12 mouse cellular contexts compared by ENCODE assay signal in genomic region chr2:31172536-31172935, GRCm38 (mm10). TPM values are rescaled to one million over a fixed set of nuclear protein-coding genes. Genes with fewer than 3 reads are reported as not detected.
DNase-seq lines count a peak whose midpoint lies in the region; ATAC-seq lines count a peak whose summit lies in the region.
"Had no signal": no experiment of that assay in that cellular context is flagged by ENCODE, and none has a peak within 500 bp of the region (broad histone marks: within the 10 kb centered on the region; RNA-seq: fewer than 3 reads in every experiment).

No protein-coding gene starts in this region.

- peak overlapping the region; percentile 77; the same call in 1 of the 2 replicates for H3K27ac ChIP-seq in heart, embryonic 11.5 days (ENCODE audit: low read depth, low read length)
- peak overlapping the region; percentile 71 for H3K27ac ChIP-seq in liver, embryonic 12.5 days
- H3K27ac ChIP-seq in liver, embryonic 11.5 days (ENCODE audit: low read depth, low read length) = no peak overlapping the region
- peak overlapping the region; percentile 51; the same call in 1 of the 2 replicates for H3K27ac ChIP-seq in liver, embryonic 16.5 days (ENCODE audit: low read length)

- no peak overlapping the region for H3K9ac ChIP-seq in heart, embryonic 11.5 days (ENCODE audit: low read depth, low read length)
- no peak overlapping the region for H3K9ac ChIP-seq in liver, embryonic 12.5 days
- no peak overlapping the region for H3K9ac ChIP-seq in liver, embryonic 11.5 days (ENCODE audit: low read depth, low read length)
- no peak overlapping the region for H3K9ac ChIP-seq in liver, embryonic 16.5 days (ENCODE audit: low read depth, low read length)

- no peaks in the 10 kb centered on the region for H3K27me3 ChIP-seq in heart, embryonic 11.5 days (ENCODE audit: control insufficient read depth, insufficient read depth, low read length)
- H3K27me3 ChIP-seq in liver, embryonic 12.5 days (replicated peaks) = no peaks in the 10 kb centered on the region
- H3K27me3 ChIP-seq in liver, embryonic 11.5 days (replicated peaks; ENCODE audit: control insufficient read depth, insufficient read depth, low read length) = no peaks in the 10 kb centered on the region
- no peaks in the 10 kb centered on the region for H3K27me3 ChIP-seq in liver, embryonic 16.5 days (ENCODE audit: control insufficient read depth, insufficient read depth, low read depth, low read length)

- no peak for DNase-seq in heart, adult 11 months
- no peak for DNase-seq in liver, embryonic 11.5 days (ENCODE audit: low spot score)
- peak; percentile 58 for DNase-seq in ES-CJ7 (ENCODE audit: low read depth, low spot score)
- DNase-seq in adrenal gland, adult 2 months = no peak
- DNase-seq in cerebellum, postnatal 25 days = no peak
- DNase-seq: adrenal gland, postnatal 25 days; cerebellum, adult 9-11 months; gastrocnemius, postnatal 10 days; kidney, adult 9 months had no signal

- ATAC-seq in heart, embryonic 11.5 days (replicated peaks; ENCODE audit: insufficient number of reproducible peaks, low FRiP score, low TSS enrichment) = no peak
- ATAC-seq in liver, embryonic 12.5 days = no peak
- no peak for ATAC-seq in liver, embryonic 11.5 days (replicated peaks; ENCODE audit: low FRiP score)
- ATAC-seq in liver, embryonic 16.5 days (ENCODE audit: low read depth) = no peak

- H3K9me3 ChIP-seq in heart, embryonic 11.5 days (replicated peaks; ENCODE audit: control insufficient read depth, low read length) = no peaks in the 10 kb centered on the region
- H3K9me3 ChIP-seq in liver, embryonic 12.5 days (replicated peaks) = no peaks in the 10 kb centered on the region
- no peaks in the 10 kb centered on the region for H3K9me3 ChIP-seq in liver, embryonic 11.5 days (ENCODE audit: control insufficient read depth, low read length)
- no peaks in the 10 kb centered on the region for H3K9me3 ChIP-seq in liver, embryonic 16.5 days (replicated peaks; ENCODE audit: control insufficient read depth, low read length)

- H3K4me3 ChIP-seq in heart, embryonic 11.5 days (ENCODE audit: low read depth, low read length) = no peak overlapping the region
- no peak overlapping the region for H3K4me3 ChIP-seq in liver, embryonic 12.5 days
- no peak overlapping the region for H3K4me3 ChIP-seq in liver, embryonic 11.5 days (ENCODE audit: low read depth, low read length)
- H3K4me3 ChIP-seq in liver, embryonic 16.5 days (ENCODE audit: low read depth, low read length) = no peak overlapping the region

- no peak overlapping the region for H3K4me2 ChIP-seq in heart, embryonic 11.5 days
- H3K4me2 ChIP-seq in liver, embryonic 12.5 days = no peak overlapping the region
- no peak overlapping the region for H3K4me2 ChIP-seq in liver, embryonic 11.5 days
- no peak overlapping the region for H3K4me2 ChIP-seq in liver, embryonic 16.5 days (ENCODE audit: low read depth, low read length)

- 96% methylated on average over 5 of the region's 5 CpGs for WGBS in heart, embryonic 11.5 days (ENCODE audit: insufficient replicate concordance)
- 95% methylated on average over 5 of the region's 5 CpGs for WGBS in liver, embryonic 12.5 days (ENCODE audit: insufficient replicate concordance)
- 90% methylated on average over 5 of the region's 5 CpGs for WGBS in liver, embryonic 11.5 days
- 80% methylated on average over 5 of the region's 5 CpGs for WGBS in liver, embryonic 16.5 days (ENCODE audit: insufficient replicate concordance)

- H3K4me1 ChIP-seq in heart, embryonic 11.5 days (ENCODE audit: control insufficient read depth, insufficient read depth, low read length) = no peaks in the 10 kb centered on the region
- peaks cover 34% of the 10 kb centered on the region for H3K4me1 ChIP-seq in liver, embryonic 12.5 days
- 0 out of 2 replicates have a peak, but pooled peaks cover 2% of the 10 kb centered on the region for H3K4me1 ChIP-seq in liver, embryonic 11.5 days (replicated peaks; ENCODE audit: control insufficient read depth, insufficient read depth, low read length)
- peaks cover 10% of the 10 kb centered on the region for H3K4me1 ChIP-seq in liver, embryonic 16.5 days (ENCODE audit: control insufficient read depth, low read depth, low read length)

- peaks cover 55% of the 10 kb centered on the region for H3K36me3 ChIP-seq in heart, embryonic 11.5 days (ENCODE audit: control insufficient read depth, insufficient read depth, low read length)
- H3K36me3 ChIP-seq in liver, embryonic 12.5 days = peaks cover 99% of the 10 kb centered on the region
- H3K36me3 ChIP-seq in liver, embryonic 11.5 days (ENCODE audit: control insufficient read depth, insufficient read depth, low read length) = peaks cover 31% of the 10 kb centered on the region
- H3K36me3 ChIP-seq in liver, embryonic 16.5 days (ENCODE audit: control insufficient read depth, insufficient read depth) = peaks cover 33% of the 10 kb centered on the region

RNA-seq across cellular contexts. Expression of gene Gpr107, which starts 20.4 kb away (rescaled TPM):
- 30.4 and 33.8 TPM in 2 replicates for polyA plus RNA-seq in heart, embryonic 11.5 days (2014; fragmentation: Nextera tagmentation; extraction: Ambion mirVana)
- 18.8 and 19.3 TPM in 2 replicates for polyA plus RNA-seq in liver, embryonic 12.5 days (2016; fragmentation: Nextera tagmentation; extraction: Ambion mirVana)
- polyA plus RNA-seq in liver, embryonic 11.5 days (2014; fragmentation: Nextera tagmentation; extraction: Ambion mirVana) = 17.3 and 21.5 TPM in 2 replicates
- 11.5 and 11.9 TPM in 2 replicates for polyA plus RNA-seq in liver, embryonic 16.5 days (2015; fragmentation: Nextera tagmentation; extraction: Ambion mirVana)
- 10 to 100 TPM; 54.9 to 55.8 TPM for total RNA-seq in adrenal gland, adult 2 months (2021)
- 18.2 and 21.7 TPM in 2 replicates for polyA plus RNA-seq in adrenal gland, adult 2 months (2012; rRNA removed)

RNA-seq across cellular contexts. Expression of gene Fnbp1, which starts 30.7 kb away (rescaled TPM):
- 19.5 and 20.4 TPM in 2 replicates for polyA plus RNA-seq in heart, embryonic 11.5 days (2014; fragmentation: Nextera tagmentation; extraction: Ambion mirVana)
- 11.1 and 11.4 TPM in 2 replicates for polyA plus RNA-seq in liver, embryonic 12.5 days (2016; fragmentation: Nextera tagmentation; extraction: Ambion mirVana)
- polyA plus RNA-seq in liver, embryonic 11.5 days (2014; fragmentation: Nextera tagmentation; extraction: Ambion mirVana) = 19.3 and 20.6 TPM in 2 replicates
- polyA plus RNA-seq in liver, embryonic 16.5 days (2015; fragmentation: Nextera tagmentation; extraction: Ambion mirVana) = 5.2 and 5.9 TPM in 2 replicates
- total RNA-seq in adrenal gland, adult 2 months (2021) = 10 to 100 TPM; 59.7 to 73.4 TPM
- polyA plus RNA-seq in adrenal gland, adult 2 months (2012; rRNA removed) = 34.3 and 35.6 TPM in 2 replicates
